Comparison of ENCODE assay signal across 27 mouse cellular contexts in the genomic region with DNA sequence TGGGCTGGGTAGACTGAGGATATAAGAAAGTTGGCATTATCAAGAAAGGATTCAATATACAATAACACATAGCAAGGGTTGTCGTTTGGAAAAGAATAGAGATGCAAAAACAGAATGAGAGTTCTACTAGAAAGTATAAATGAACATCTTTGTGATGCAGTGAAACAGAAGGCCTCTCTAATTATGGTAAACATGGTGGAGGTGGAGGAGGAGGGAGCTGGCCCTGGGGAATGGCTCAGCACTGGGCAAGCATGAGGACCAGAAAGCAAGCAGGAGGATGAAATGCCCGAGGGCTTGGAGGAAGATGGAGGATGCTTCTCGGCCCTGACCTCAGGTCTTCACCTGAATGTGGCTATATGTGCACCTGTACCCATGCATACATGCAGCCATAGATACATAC. TPM values are rescaled to one million over a fixed set of nuclear protein-coding genes. Genes with fewer than 3 reads are reported as not detected.
DNase-seq lines count a peak whose midpoint lies in the region; ATAC-seq lines count a peak whose summit lies in the region.
"Had no signal": no experiment of that assay in that cellular context is flagged by ENCODE, and none has a peak within 500 bp of the region (broad histone marks: within the 10 kb centered on the region; RNA-seq: fewer than 3 reads in every experiment).

No protein-coding gene starts in this region.

- 0 out of 2 replicates have a peak overlapping the region, but pooled peaks have one; percentile 48 for H3K4me2 ChIP-seq in hindbrain, embryonic 12.5 days (replicated peaks)
- H3K4me2 ChIP-seq in neural tube, embryonic 12.5 days (replicated peaks): peak overlapping the region; percentile 52; the same call in 1 of the 2 replicates
- peak overlapping the region; percentile 47; the same call in 1 of the 2 replicates for H3K4me2 ChIP-seq in hindbrain, embryonic 16.5 days (ENCODE audit: low read length)
- H3K4me2 ChIP-seq: liver, embryonic 11.5 days had no signal

- peaks cover 44% of the 10 kb centered on the region for H3K36me3 ChIP-seq in hindbrain, embryonic 12.5 days
- H3K36me3 ChIP-seq in hindbrain, embryonic 10.5 days: peaks cover 55% of the 10 kb centered on the region
- H3K36me3 ChIP-seq in neural tube, embryonic 12.5 days: peaks cover 44% of the 10 kb centered on the region
- H3K36me3 ChIP-seq in hindbrain, embryonic 16.5 days (ENCODE audit: control insufficient read depth, insufficient read depth, low read length): peaks cover 31% of the 10 kb centered on the region

- no peaks in the 10 kb centered on the region for H3K4me1 ChIP-seq in hindbrain, embryonic 12.5 days
- H3K4me1 ChIP-seq in hindbrain, embryonic 10.5 days (replicated peaks): peaks cover 3% of the 10 kb centered on the region; the same call in 1 of the 2 replicates
- H3K4me1 ChIP-seq in neural tube, embryonic 12.5 days: no peaks in the 10 kb centered on the region
- H3K4me1 ChIP-seq in hindbrain, embryonic 16.5 days (ENCODE audit: control insufficient read depth, insufficient read depth, low read depth, low read length): peaks cover 7% of the 10 kb centered on the region
- H3K4me1 ChIP-seq: embryonic facial prominence, embryonic 12.5 days; heart, embryonic 13.5 days; limb, embryonic 12.5 days; stomach, embryonic 15.5 days had no signal

- WGBS in hindbrain, embryonic 12.5 days: 95% methylated on average over 3 of the region's 3 CpGs
- WGBS in hindbrain, embryonic 10.5 days: 93% methylated on average over 3 of the region's 3 CpGs
- 92% methylated on average over 3 of the region's 3 CpGs for WGBS in neural tube, embryonic 12.5 days
- 94% methylated on average over 3 of the region's 3 CpGs for WGBS in hindbrain, embryonic 16.5 days

- no peak overlapping the region for H3K4me3 ChIP-seq in hindbrain, embryonic 12.5 days
- no peak overlapping the region for H3K4me3 ChIP-seq in hindbrain, embryonic 10.5 days
- H3K4me3 ChIP-seq in neural tube, embryonic 12.5 days: no peak overlapping the region
- no peak overlapping the region for H3K4me3 ChIP-seq in hindbrain, embryonic 16.5 days (ENCODE audit: low read length)
- H3K4me3 ChIP-seq: embryonic facial prominence, embryonic 12.5 days; limb, embryonic 12.5 days; stomach, embryonic 15.5 days had no signal

- no peak overlapping the region for H3K27ac ChIP-seq in hindbrain, embryonic 12.5 days
- no peak overlapping the region for H3K27ac ChIP-seq in hindbrain, embryonic 10.5 days
- H3K27ac ChIP-seq in neural tube, embryonic 12.5 days: no peak overlapping the region
- no peak overlapping the region for H3K27ac ChIP-seq in hindbrain, embryonic 16.5 days (ENCODE audit: low read depth, low read length)
- H3K27ac ChIP-seq: embryonic facial prominence, embryonic 12.5 days; heart, embryonic 13.5 days; limb, embryonic 12.5 days; midbrain, embryonic 12.5 days; stomach, embryonic 15.5 days had no signal

- H3K9ac ChIP-seq in hindbrain, embryonic 12.5 days: no peak overlapping the region
- no peak overlapping the region for H3K9ac ChIP-seq in neural tube, embryonic 12.5 days
- H3K9ac ChIP-seq in hindbrain, embryonic 16.5 days (ENCODE audit: low read depth, low read length): no peak overlapping the region
- H3K9ac ChIP-seq: embryonic facial prominence, embryonic 12.5 days; heart, embryonic 13.5 days; limb, embryonic 12.5 days; liver, postnatal 0 days; midbrain, embryonic 12.5 days; stomach, embryonic 15.5 days had no signal

- H3K27me3 ChIP-seq in hindbrain, embryonic 12.5 days: no peaks in the 10 kb centered on the region
- H3K27me3 ChIP-seq in hindbrain, embryonic 10.5 days (ENCODE audit: insufficient read depth, poor library complexity, severe bottlenecking): no peaks in the 10 kb centered on the region
- no peaks in the 10 kb centered on the region for H3K27me3 ChIP-seq in neural tube, embryonic 12.5 days (replicated peaks)
- H3K27me3 ChIP-seq in hindbrain, embryonic 16.5 days (replicated peaks; ENCODE audit: control insufficient read depth, insufficient read depth, low read length): no peaks in the 10 kb centered on the region
- H3K27me3 ChIP-seq: embryonic facial prominence, embryonic 12.5 days; heart, embryonic 13.5 days; limb, embryonic 12.5 days; midbrain, embryonic 12.5 days; stomach, embryonic 15.5 days had no signal

- peaks cover 33% of the 10 kb centered on the region for H3K9me3 ChIP-seq in hindbrain, embryonic 12.5 days (replicated peaks)
- peaks cover 35% of the 10 kb centered on the region for H3K9me3 ChIP-seq in hindbrain, embryonic 10.5 days
- peaks cover 34% of the 10 kb centered on the region for H3K9me3 ChIP-seq in neural tube, embryonic 12.5 days
- H3K9me3 ChIP-seq in hindbrain, embryonic 16.5 days (ENCODE audit: control insufficient read depth, low read length): peaks cover 26% of the 10 kb centered on the region
- H3K9me3 ChIP-seq: stomach, embryonic 15.5 days had no signal

- ATAC-seq in hindbrain, embryonic 12.5 days (ENCODE audit: low FRiP score): no peak
- no peak for ATAC-seq in neural tube, embryonic 12.5 days (ENCODE audit: low FRiP score, low read depth)
- no peak for ATAC-seq in hindbrain, embryonic 16.5 days
- ATAC-seq: liver, postnatal 0 days; lung, postnatal 0 days had no signal

- DNase-seq in hindbrain, embryonic 10.5 days (ENCODE audit: low spot score): no peak
- no peak for DNase-seq in neural tube, embryonic 10.5 days (ENCODE audit: extremely low spot score, low spot score)
- peak; percentile 49 for DNase-seq in telencephalon, adult 2 months (ENCODE audit: low read depth, low spot score)
- DNase-seq in lung, postnatal 25 days (ENCODE audit: low spot score): no peak
- DNase-seq: adrenal gland, adult 2 months; cerebellum, adult 11-12 months; cerebellum, postnatal 14 days; gastrocnemius, postnatal 14 days; heart, adult 18-20 months; kidney, adult 8-10 months; kidney, postnatal 10 days; liver, postnatal 0 days; thymus, adult 18-20 months; thymus, postnatal 4 days had no signal

RNA-seq across cellular contexts. Expression of gene Zfp2, which starts 1.5 kb away (rescaled TPM):
- 35.0 and 37.3 TPM in 2 replicates for polyA plus RNA-seq in hindbrain, embryonic 12.5 days (2016; fragmentation: Nextera tagmentation; extraction: Ambion mirVana)
- 27.0 and 27.8 TPM in 2 replicates for polyA plus RNA-seq in hindbrain, embryonic 10.5 days (2016; fragmentation: Nextera tagmentation; extraction: Ambion mirVana)
- 32.6 and 33.0 TPM in 2 replicates for polyA plus RNA-seq in neural tube, embryonic 12.5 days (2016; fragmentation: Nextera tagmentation; extraction: Ambion mirVana)
- polyA plus RNA-seq in hindbrain, embryonic 16.5 days (2015; fragmentation: Nextera tagmentation; extraction: Ambion mirVana): 41.3 and 42.6 TPM in 2 replicates

RNA-seq across cellular contexts. Expression of gene Zfp354b, which starts 17.0 kb away (rescaled TPM):
- polyA plus RNA-seq in hindbrain, embryonic 12.5 days (2016; fragmentation: Nextera tagmentation; extraction: Ambion mirVana): 1.4 and 3.1 TPM in 2 replicates
- polyA plus RNA-seq in hindbrain, embryonic 10.5 days (2016; fragmentation: Nextera tagmentation; extraction: Ambion mirVana): 0.88 and 1.1 TPM in 2 replicates
- 2.0 and 2.5 TPM in 2 replicates for polyA plus RNA-seq in neural tube, embryonic 12.5 days (2016; fragmentation: Nextera tagmentation; extraction: Ambion mirVana)
- polyA plus RNA-seq in hindbrain, embryonic 16.5 days (2015; fragmentation: Nextera tagmentation; extraction: Ambion mirVana): 4.7 and 4.9 TPM in 2 replicates

RNA-seq across cellular contexts. Expression of gene Zfp454, which starts 27.0 kb away (rescaled TPM):
- polyA plus RNA-seq in hindbrain, embryonic 12.5 days (2016; fragmentation: Nextera tagmentation; extraction: Ambion mirVana): 14.1 and 15.5 TPM in 2 replicates
- 11.9 and 12.8 TPM in 2 replicates for polyA plus RNA-seq in hindbrain, embryonic 10.5 days (2016; fragmentation: Nextera tagmentation; extraction: Ambion mirVana)
- 12.3 and 14.7 TPM in 2 replicates for polyA plus RNA-seq in neural tube, embryonic 12.5 days (2016; fragmentation: Nextera tagmentation; extraction: Ambion mirVana)
- 10.8 and 11.1 TPM in 2 replicates for polyA plus RNA-seq in hindbrain, embryonic 16.5 days (2015; fragmentation: Nextera tagmentation; extraction: Ambion mirVana)
- polyA plus RNA-seq: C2C12 had no signal

RNA-seq across cellular contexts. Expression of gene 4933414I15Rik, which starts 29.1 kb away (rescaled TPM):
- not detected in 2 replicates for polyA plus RNA-seq in hindbrain, embryonic 12.5 days (2016; fragmentation: Nextera tagmentation; extraction: Ambion mirVana)
- not detected in 2 replicates for polyA plus RNA-seq in hindbrain, embryonic 10.5 days (2016; fragmentation: Nextera tagmentation; extraction: Ambion mirVana)
- not detected in 2 replicates for polyA plus RNA-seq in neural tube, embryonic 12.5 days (2016; fragmentation: Nextera tagmentation; extraction: Ambion mirVana)
- not detected in 2 replicates for polyA plus RNA-seq in hindbrain, embryonic 16.5 days (2015; fragmentation: Nextera tagmentation; extraction: Ambion mirVana)
- polyA plus RNA-seq: adrenal gland, adult 2 months; C2C12; embryonic facial prominence, embryonic 12.5 days; forebrain, embryonic 11.5 days; heart, embryonic 13.5 days; intestine, embryonic 14.5 days; limb, embryonic 12.5 days; liver, embryonic 11.5 days; liver, postnatal 0 days; lung, postnatal 0 days; midbrain, embryonic 12.5 days; stomach, embryonic 15.5 days had no signal

RNA-seq across cellular contexts. Expression of gene Prop1, which starts 39.1 kb away (rescaled TPM):
- not detected in 2 replicates for polyA plus RNA-seq in hindbrain, embryonic 12.5 days (2016; fragmentation: Nextera tagmentation; extraction: Ambion mirVana)
- not detected in 2 replicates for polyA plus RNA-seq in hindbrain, embryonic 10.5 days (2016; fragmentation: Nextera tagmentation; extraction: Ambion mirVana)
- not detected in 2 replicates for polyA plus RNA-seq in neural tube, embryonic 12.5 days (2016; fragmentation: Nextera tagmentation; extraction: Ambion mirVana)
- not detected in 2 replicates for polyA plus RNA-seq in hindbrain, embryonic 16.5 days (2015; fragmentation: Nextera tagmentation; extraction: Ambion mirVana)
- polyA plus RNA-seq: C2C12; embryonic facial prominence, embryonic 12.5 days; forebrain, embryonic 11.5 days; heart, embryonic 13.5 days; intestine, embryonic 14.5 days; limb, embryonic 12.5 days; liver, embryonic 11.5 days; liver, postnatal 0 days; lung, postnatal 0 days; midbrain, embryonic 12.5 days; stomach, embryonic 15.5 days had no signal
